Mouse (Mus musculus) mouse trophoblast stem cell (cell line): ENCODE data around the gene Fyn.

Source experiments
- in situ Hi-C, 2 experiments: fragments of 300-500 bp; cut with MseI, MboI; formaldehyde crosslinking; loops; 2 replicates in 1 of 2; 3 replicates in 1 of 2; pipeline ENCODE4 v1.15.1; 2025

Gene Fyn

DNA sequence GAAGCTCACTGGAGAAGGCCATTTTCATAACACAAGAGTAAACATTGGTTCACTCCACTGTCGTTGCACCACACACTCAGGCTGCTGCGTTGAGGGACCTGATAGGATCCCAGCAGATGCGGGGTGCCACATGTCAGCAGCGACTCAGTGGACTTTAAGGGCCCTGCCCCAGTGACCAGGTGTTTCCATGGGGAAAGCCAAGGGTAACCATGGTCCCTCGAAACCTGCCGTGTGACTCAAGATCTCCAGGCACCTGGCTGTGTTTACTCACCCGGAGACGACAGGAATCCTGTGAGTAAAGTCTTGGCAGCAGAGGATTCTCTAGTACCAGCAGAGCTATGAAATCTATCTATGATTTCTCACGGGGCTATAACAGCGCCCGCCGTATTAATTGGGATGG lies 198.2 kb downstream of the Fyn start:
- in situ Hi-C loops = no loop called here

DNA sequence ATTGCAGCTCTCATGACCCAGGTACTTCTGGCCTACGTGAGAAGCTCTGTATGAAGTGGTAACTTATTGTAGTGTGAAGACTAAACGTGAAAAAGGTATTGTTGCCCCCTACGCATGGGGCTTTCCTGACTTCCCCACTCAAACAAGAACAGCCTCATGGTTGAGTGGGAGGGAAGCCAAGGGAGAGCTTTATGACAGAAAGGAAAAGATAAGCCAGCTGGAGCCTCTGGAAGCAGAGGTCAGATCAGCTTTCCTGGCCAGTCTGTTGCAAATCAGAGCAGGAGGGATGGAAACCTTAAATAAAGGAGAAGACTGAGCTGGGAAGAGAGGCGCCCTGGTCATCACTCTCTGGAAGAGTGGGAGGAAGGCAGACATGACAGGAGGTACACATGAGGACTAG lies 200.3 kb downstream of the Fyn start:
- in situ Hi-C loops = no loop called here

DNA sequence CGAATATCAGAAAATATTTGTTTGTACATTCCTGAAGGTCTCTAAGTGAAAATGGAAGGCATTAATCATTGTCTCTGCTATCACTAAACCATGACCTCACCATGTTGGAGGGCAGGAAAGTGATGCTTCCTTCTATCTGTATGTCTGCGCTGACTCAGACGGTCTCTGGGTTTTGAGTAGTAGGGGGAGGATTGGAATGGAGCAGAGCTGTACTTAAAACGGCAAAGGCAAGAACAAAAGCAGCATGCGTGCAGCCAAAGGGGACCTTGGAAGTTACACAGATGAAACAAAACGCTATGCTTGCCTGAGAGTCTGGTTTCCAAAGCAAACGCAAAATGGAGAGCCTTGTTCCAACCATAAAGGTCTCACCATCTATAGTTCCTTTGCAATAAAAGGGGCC lies 202.4 kb downstream of the Fyn start:
- in situ Hi-C loops = no loop called here

DNA sequence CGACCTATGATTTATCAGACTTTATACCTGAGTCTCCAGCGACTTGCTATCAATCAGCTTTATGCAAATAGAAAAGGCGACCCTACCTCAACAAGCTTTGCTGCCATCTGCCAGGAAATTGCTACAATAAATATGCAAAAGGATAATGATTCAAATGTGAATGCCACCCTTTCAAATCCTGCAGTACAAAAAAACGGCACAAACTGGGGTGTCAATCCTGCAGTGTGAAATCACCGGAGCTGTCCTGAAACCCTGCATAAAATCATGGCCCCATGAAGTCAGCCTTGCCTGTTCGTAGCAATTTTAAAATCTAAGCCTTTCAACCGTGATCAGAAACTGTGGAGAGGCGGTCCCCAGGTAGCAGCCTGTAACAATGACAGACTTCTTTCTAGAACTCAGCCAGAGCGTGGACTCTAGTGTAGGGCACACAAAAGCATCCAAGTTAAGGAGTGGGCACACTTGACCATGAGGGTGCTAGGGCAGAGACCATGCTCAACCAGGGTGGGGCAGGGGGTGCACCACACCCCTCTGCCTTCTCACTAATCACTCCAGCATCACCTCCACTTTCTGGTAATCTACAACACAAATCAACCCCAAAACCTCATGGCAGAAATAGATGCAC lies 203.5 kb downstream of the Fyn start:
- in situ Hi-C loops = no loop called here

DNA sequence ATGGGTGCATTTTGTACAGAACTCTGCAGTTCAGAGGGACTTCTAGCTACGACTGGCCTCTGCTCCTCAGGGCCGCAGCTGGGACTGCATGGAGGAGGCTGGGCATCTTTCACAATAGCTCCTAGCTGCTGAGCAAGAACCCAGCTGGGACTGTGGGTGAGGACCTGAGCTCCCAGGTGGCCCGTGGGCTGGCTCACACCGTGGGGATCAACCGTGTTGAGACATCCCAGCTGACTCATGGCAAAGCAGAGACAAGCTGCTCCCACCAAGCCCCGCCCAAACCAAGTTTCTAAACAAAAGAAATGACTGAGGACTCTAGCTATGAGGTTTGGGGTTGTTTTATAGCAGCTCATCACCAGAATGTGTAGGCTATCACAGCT lies 204.0 kb downstream of the Fyn start:
- in situ Hi-C loops = no loop called here

DNA sequence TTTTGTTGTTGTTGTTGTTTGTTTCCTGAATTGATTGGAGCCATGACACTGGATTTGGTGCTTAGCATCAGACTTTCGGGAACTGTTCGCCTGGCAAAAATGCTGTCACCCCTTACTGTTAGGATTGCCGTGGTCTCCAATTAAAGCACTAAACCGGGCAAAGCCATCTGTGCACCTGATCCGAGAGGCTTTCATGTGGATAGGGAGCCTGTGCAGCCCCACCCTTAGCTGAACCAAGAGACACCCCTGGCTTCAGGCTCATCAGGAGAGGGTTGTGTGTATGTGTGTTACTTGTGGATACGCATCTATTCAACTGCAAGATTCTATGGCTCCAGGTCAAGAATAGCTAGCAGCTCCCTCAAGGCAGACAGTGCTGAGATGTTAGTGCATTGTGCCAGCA lies 207.8 kb downstream of the Fyn start:
- in situ Hi-C loops = no loop called here

- in situ Hi-C loops = no loop called here
These were observed 211.8 kb downstream of the Fyn start for GRCm38 (mm10) chr10:39580477-39580876.

DNA sequence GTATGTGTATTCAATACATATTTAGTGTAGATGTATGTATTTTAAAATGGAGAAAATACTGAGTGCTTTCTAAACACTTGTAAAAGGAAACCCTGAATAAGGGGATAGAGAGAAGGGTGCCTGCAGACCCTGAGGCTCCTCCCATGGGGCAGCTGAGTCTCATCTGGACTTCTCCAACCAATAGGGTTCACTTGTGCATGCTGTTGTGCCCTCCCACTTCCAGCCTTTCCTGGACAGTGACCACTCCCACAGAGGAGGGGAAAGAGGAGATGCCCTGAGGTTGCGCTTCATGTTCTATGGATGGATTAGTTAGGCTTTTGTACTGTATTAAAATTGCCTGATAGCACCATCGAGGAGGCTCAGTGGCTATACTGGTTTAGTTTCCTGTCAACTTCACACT lies 213.7 kb downstream of the Fyn start:
- in situ Hi-C loops = no loop called here

DNA sequence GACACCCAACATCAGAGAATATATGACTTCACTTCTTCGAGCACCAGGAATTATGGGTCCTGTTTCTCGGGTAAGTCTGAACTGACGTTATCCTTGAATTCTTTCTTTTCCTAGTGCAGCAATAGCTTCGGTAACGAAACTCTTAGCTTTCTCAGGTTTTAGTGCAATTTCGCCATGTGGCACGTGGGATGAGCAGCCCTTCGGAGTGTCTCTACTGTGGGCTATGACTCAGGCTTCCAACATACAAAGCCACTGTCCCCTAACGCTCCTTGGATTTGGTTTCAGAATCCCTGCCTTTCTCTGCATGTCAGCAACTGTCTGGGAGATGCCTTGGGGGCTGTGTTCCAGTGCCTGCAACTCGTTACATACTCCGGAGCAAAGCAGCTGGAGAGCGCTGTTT lies 215.1 kb downstream of the Fyn start:
- in situ Hi-C loops = no loop called here

DNA sequence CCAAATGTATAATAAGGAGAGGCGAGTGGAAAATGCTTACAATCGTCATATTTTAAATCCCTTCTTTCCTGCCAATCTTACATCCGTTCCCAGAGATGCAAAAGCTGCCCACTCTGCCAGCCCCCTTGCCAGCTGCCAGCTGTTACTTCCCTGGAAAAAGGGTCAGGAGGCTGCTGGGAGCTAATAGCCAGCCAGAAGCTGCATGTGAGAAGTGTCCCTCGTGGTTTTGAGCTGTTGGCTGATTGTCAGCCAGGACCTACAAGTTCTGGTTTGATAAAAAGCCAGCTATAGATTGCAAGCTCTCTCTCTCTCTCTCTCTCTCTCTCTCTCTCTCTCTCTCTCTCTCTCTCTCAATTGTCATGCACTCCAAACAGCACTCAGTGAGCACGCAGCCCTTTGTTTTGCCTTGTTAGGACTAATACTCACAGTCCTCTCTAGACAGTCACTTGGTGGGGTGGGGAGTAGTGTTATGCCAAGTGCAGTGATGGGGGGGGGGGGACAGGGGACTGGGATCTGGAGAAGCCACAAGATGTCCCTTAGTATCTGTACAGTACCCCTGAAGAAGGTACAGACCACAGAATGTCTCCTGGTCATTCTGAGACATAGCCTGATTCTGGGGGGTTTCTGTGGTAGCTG lies 218.8 kb downstream of the Fyn start:
- in situ Hi-C loops = no loop called here

DNA sequence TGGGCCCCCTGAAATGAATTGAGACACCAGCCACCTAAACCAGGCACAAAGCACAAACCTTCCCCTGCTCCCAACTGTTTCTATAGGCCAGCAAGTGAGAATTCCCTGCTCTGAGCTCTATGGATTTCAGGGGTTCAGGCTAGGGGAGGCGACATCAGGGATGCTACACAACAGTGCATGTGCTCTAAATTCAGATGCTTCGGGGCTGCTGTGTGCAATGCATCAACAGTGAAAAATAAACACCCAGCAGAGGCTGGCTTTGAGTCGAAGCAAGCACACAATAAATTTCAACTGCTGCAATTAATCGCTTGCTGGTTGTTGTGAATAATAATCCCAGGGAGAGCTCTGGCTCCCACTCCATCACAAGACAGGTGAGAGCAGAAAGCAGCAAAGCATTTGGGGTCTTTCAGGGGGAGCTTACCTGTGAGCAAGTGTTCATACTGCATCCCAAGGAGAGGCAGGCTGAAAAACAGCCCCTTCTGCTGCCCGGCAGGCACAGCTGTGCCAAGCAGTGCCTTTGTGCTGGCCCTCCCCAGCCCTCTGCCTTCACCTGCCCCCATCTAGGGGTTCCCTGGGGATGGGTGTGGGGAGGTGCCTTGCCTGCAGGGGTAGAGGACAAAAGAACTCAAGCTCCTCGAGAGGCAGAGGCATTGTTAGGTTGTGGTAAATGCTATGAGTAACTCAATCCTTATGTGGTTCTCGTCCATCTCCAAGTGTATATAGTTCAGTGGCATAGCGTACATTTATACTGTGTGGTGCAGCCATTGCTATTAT lies 219.5 kb downstream of the Fyn start:
- in situ Hi-C loops = no loop called here

GRCm38 (mm10) chr10:39589765-39590546 lies 221.3 kb downstream of the Fyn start:
- in situ Hi-C loops = no loop called here

- in situ Hi-C loops = no loop called here
These were observed 222.0 kb downstream of the Fyn start for GRCm38 (mm10) chr10:39590629-39591028.

DNA sequence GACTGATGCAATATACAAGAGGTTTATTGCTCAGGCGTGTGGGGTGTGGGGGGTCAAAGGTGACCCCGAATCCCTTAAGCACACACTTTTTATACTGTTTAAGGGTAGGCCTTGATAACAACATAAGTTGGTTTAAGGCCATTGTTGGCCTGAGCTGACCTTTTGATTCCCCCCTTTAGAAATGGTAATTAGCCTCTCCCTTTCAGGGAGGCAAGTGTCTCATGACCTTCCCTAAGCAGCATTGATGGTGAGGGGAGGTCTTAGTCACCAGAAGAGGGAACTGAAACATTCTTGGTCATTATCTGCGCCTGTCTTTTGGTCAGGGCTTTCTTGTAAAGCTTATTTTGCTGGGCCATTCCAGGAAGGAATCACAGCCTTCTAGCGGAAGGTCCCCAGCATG lies 223.8 kb downstream of the Fyn start:
- in situ Hi-C loops = no loop called here

DNA sequence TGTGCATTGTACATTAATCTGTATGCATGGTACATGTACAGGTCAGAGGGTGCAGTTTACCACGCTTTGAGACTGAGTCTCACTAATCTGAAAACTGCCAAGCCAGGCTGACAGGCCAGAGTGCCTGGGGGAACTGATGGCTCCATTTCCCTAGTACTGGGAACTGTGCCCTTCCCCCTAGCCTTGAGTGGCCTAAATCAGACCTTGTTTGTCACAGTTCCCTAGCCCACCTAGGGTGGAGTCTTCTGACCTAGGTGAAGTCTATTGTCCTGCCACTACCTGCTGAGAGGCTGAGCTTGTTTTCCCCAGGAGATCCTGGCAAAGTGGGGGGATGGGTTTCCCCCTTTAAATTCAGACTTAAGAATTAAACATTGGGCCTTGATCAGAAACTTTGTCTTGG lies 226.1 kb downstream of the Fyn start:
- in situ Hi-C loops = no loop called here

DNA sequence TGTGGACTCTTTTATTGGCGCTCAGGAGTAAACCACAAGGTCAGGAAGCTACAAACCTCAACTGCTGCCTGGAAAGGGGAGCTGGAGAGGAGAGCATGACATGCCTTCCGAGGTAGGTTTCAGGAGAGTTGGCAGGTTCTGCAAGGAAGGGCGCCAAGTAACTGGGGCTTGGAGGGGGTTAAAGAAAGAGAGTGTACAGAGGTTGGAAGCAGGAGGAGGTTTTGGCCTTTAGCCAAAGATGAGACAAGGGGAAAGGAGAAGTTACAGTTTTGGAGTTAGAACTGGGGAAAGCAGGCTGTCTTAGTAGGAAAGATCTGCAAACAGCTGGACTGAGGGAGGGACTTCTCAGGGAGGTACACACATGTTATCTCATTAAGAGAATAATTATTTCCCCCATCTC lies 227.2 kb downstream of the Fyn start:
- in situ Hi-C loops = no loop called here

DNA sequence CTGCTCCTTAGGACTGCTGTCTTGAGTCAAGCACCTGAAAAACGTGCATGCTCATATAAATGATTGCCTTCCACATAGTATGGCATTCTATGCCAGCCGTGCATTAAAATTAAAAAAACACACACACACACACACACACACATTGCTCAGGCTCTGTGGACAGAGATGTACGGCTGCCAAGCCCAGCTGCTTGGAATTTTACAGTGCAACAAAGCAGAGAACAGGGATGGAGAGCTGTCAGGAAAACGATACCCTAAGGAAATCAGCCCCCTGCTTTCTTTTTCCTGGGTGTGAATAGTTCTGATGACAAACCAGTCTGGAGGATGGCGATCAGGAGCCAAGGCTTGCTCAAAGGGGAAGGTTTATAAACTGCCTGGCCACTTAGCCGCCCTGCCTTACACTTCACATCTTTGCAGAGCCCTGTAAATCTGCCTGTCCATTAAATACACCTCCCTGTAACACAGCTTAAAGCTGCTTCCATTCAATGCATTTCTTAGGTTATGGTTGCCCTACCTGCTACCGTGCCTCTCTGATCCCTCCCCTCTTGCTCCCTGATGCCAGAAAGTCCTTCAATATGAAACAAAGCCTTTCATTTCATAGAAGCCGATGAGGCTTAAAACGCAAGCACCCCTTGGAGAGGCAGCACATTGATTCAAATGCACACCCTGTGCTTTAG lies 228.6 kb downstream of the Fyn start:
- in situ Hi-C loops = no loop called here

DNA sequence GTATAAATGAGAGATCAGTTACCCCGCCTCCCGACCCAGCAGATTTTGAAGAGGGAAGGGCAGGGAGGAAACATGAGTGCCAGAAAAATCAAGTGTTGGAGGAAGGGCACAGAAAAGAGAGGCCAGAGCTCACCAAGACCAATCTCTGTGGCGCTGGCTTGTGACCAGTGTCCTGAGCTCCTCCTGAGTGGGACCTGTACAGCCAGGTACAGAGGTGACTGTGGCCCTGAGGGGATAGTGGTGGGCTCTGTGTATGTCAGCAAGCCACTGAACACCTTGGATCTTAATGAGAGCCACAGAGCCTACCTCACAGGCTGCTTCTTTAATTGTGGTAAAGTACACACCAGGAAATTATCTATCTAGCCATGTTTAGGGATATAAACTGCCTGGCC lies 229.1 kb downstream of the Fyn start:
- in situ Hi-C loops = no loop called here

DNA sequence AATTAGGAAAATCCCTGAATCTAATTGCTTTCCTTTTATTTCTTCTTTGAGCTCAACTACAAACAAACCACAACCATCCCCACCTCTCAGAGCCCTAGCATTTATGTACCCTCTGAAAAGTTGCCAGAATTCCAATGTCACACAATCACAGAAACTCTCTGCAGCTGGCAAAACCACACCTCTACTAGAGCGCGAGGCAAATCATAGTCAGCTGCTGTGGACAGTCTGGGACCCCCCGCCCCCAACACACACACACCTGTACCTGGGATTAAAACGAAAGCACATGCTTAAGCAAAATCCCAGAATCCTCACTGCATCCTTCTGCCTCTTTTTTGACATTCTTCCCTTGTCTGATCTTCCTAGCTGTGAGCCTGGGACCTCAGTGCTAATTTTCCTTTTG lies 230.9 kb downstream of the Fyn start:
- in situ Hi-C loops = no loop called here

DNA sequence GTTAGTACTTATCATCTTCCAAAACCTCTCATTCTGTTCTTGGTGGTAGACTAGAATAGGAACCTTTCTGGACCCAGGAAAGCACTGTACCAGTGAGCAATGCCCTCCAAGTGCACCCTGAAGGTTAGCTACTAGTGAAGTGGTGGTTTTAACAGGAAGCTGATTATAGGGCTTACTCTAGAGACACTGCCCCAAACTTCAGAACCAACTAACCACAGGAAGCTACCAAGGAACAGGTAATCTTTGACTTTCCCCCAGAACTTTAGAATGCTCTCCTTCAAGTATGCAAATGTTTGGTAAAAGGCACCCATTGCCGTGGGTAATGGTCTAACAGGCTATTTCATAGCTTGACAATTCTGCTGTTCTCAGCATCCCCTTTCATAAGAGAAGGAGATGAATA lies 231.5 kb downstream of the Fyn start:
- in situ Hi-C loops = no loop called here

DNA sequence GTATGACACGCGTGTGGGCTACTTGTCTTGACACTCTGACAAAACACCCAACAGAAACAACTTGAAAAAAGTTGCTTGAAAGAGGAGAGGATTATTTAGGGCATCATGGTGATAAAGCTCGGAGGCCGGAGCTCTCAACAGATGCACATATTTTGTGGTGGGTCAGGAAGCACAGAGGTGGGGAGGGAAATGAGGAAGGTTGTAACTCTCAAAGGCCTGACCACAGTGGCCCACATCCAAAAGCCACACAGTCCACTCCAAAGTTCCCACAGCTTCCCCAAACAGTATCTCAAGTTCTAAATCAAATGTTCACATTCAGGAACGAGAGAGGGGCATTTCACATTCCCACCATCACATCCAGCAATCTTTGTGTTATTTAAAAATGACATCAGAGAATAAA lies 232.4 kb downstream of the Fyn start:
- in situ Hi-C loops = no loop called here

- in situ Hi-C loops = no loop called here
These were observed 237.8 kb downstream of the Fyn start for GRCm38 (mm10) chr10:39606434-39606833.
